Mouse (Mus musculus): ENCODE data around the gene Nat8f6.

GRCm38 (mm10) chr6:85848140-85848539 lies 27.4 kb upstream of the Nat8f6 start:
- TF ChIP-seq GATA1 (IDR thresholded peaks at IDR 0.05; ENCODE audit: borderline replicate concordance, low read length) (no peak), FLI1 (IDR thresholded peaks at IDR 0.05; ENCODE audit: low read length) (no peak)

All from megakaryocyte, embryonic 14.5 days (primary cell).